In the genomic region with DNA sequence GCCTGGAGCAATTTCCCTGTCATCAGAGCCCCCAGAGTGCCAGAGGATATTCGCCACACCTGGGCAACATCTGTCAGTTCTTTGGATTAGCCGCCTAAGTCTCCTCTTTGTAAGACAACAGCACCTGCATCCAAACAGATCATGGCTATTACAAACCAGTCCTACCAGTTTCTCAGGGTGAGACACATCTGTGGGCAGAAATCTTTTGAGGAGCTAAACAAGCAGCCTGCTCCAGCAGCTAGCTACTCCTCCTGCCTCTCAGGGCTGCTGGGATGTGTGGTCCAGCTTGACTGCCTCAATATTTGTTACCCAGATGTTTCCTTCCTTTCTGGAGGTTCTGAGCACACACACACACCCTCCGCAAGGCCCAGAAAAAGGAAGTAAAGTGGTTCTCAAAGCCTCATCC, we compare ENCODE assay signal across 10 mouse cellular contexts.
DNase-seq lines count a peak whose midpoint lies in the region; ATAC-seq and TF ChIP-seq lines count a peak whose summit lies in the region.
"Had no signal": no experiment of that assay in that cellular context is flagged by ENCODE, and none has a peak within 500 bp of the region (broad histone marks: within the 10 kb centered on the region; RNA-seq: fewer than 3 reads in every experiment).

No protein-coding gene starts in this region.

- H3K4me3 ChIP-seq in heart, embryonic 12.5 days = no peak overlapping the region
- H3K4me3 ChIP-seq in spleen, adult 2 months (ENCODE audit: extremely low read depth, insufficient read depth, insufficient read length) = no peak overlapping the region
- H3K4me3 ChIP-seq in forebrain, embryonic 12.5 days (replicated peaks) = no peak overlapping the region
- H3K4me3 ChIP-seq: neural tube, embryonic 13.5 days had no signal

- H3K4me1 ChIP-seq in heart, embryonic 12.5 days (replicated peaks) = peaks cover 25% of the 10 kb centered on the region
- peaks cover 25% of the 10 kb centered on the region; the same call in 1 of the 2 replicates for H3K4me1 ChIP-seq in spleen, adult 2 months (ENCODE audit: control insufficient read depth, insufficient read depth, insufficient read length)
- peaks cover 10% of the 10 kb centered on the region; the same call in 1 of the 2 replicates for H3K4me1 ChIP-seq in forebrain, embryonic 12.5 days

- DNase-seq in heart, adult 18-20 months = peak; percentile 23 to 65
- peak; percentile 6 to 21 for DNase-seq in spleen, adult 2 months (ENCODE audit: low read depth in 1 of 2, low spot score in 2 of 2)
- DNase-seq in spleen, postnatal 14 days (ENCODE audit: low spot score in 2 of 2) = no peak
- peak; percentile 6 to 7 for DNase-seq in thymus, postnatal 36 days
- DNase-seq in MN1 (ENCODE audit: low spot score) = no peak

- no peaks in the 10 kb centered on the region for H3K27me3 ChIP-seq in heart, embryonic 12.5 days (replicated peaks)
- H3K27me3 ChIP-seq in spleen, adult 2 months (ENCODE audit: control insufficient read depth, insufficient read depth, low read length) = no peaks in the 10 kb centered on the region
- H3K27me3 ChIP-seq in forebrain, embryonic 12.5 days = peaks cover 4% of the 10 kb centered on the region; the same call in 1 of the 2 replicates
- H3K27me3 ChIP-seq: neural tube, embryonic 13.5 days had no signal

- no peak overlapping the region for H3K4me2 ChIP-seq in heart, embryonic 12.5 days
- no peak overlapping the region for H3K4me2 ChIP-seq in forebrain, embryonic 12.5 days
- H3K4me2 ChIP-seq: neural tube, embryonic 13.5 days had no signal

- no peak overlapping the region for H3K9ac ChIP-seq in heart, embryonic 12.5 days
- H3K9ac ChIP-seq in forebrain, embryonic 12.5 days = no peak overlapping the region
- H3K9ac ChIP-seq: liver, embryonic 14.5 days; neural tube, embryonic 13.5 days had no signal

- TF ChIP-seq CTCF in spleen, adult 2 months (IDR thresholded peaks at IDR 0.05; ENCODE audit: extremely low read depth, insufficient read depth, insufficient read length, insufficient replicate concordance) = no peak

- H3K9me3 ChIP-seq in heart, embryonic 12.5 days (replicated peaks) = no peaks in the 10 kb centered on the region
- no peaks in the 10 kb centered on the region for H3K9me3 ChIP-seq in forebrain, embryonic 12.5 days
- H3K9me3 ChIP-seq: neural tube, embryonic 13.5 days had no signal

- no peaks in the 10 kb centered on the region for H3K36me3 ChIP-seq in heart, embryonic 12.5 days
- H3K36me3 ChIP-seq in spleen, adult 2 months (ENCODE audit: control insufficient read depth, insufficient read depth, low read length) = no peaks in the 10 kb centered on the region
- no peaks in the 10 kb centered on the region for H3K36me3 ChIP-seq in forebrain, embryonic 12.5 days (replicated peaks)
- H3K36me3 ChIP-seq: neural tube, embryonic 13.5 days had no signal

- ATAC-seq in heart, embryonic 12.5 days (ENCODE audit: insufficient number of reproducible peaks, low FRiP score) = no peak
- peak; percentile 97 to 98 for ATAC-seq in hematopoietic stem cell, adult 5-6 weeks (replicated peaks in 1 of 2; ENCODE audit: insufficient read depth in 1 of 2, low FRiP score in 2 of 2, low TSS enrichment in 1 of 2, low read depth in 1 of 2, poor library complexity in 2 of 2, severe bottlenecking in 2 of 2)
- ATAC-seq in forebrain, embryonic 12.5 days (ENCODE audit: low FRiP score) = no peak

- 78% methylated on average over 3 of the region's 3 CpGs for WGBS in heart, embryonic 12.5 days
- 30% methylated on average over 3 of the region's 3 CpGs for WGBS in spleen, adult 2 months
- 64% methylated on average over 3 of the region's 3 CpGs for WGBS in forebrain, embryonic 12.5 days

- H3K27ac ChIP-seq in heart, embryonic 12.5 days (ENCODE audit: poor library complexity, severe bottlenecking) = no peak overlapping the region
- H3K27ac ChIP-seq in spleen, adult 2 months (ENCODE audit: insufficient read depth, low read length) = 0 out of 2 replicates have a peak overlapping the region, but pooled peaks have one; percentile 1
- H3K27ac ChIP-seq in forebrain, embryonic 12.5 days = no peak overlapping the region
- H3K27ac ChIP-seq: liver, embryonic 14.5 days; neural tube, embryonic 13.5 days had no signal

- TF ChIP-seq POLR2A in spleen, adult 2 months (IDR thresholded peaks at IDR 0.05; ENCODE audit: low read depth, low read length) = no peak

Comparison
In these comparisons a context has a peak if more than half of its experiments do, and no peak if none do; other contexts are left out.
1. DNase-seq: peak in heart, adult 18-20 months (2 of 2), spleen, adult 2 months (2 of 2) and thymus, postnatal 36 days (2 of 2); none in spleen, postnatal 14 days (0 of 2) and MN1 (single experiment).
2. ATAC-seq: peak in hematopoietic stem cell, adult 5-6 weeks (2 of 2); none in heart, embryonic 12.5 days (single experiment) and forebrain, embryonic 12.5 days (single experiment).